Mouse (Mus musculus): ENCODE measurements at regions not wholly inside any gene's neighbourhood (a gene's known extent, or its start where the extent isn't known, plus 50 kb on each side); places are given as distances from the start of the nearest gene placed in this dataset.

DNA sequence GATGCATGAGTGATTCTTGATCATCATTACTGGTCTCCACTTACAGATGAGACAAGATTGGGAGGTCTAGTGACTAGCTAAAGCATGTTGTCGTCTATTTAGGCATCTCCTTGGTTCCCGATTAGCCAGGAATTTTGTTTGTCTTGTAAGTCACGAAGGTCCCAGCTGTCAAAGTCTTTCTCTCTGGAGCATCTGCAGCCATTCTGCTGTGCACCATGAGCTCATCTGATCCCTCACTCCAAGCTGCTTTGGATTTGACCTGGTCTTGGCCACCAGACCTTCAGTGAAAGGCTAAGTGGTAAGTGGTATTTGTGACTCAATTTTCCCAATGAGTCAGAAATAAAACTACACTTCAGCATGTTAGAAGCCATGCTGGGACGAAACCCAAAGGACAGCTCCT lies 53.3 kb upstream of the Creb5 start:
- H3K27ac ChIP-seq (ENCODE audit: control insufficient read depth, low read depth, low read length) = no peak overlapping the region
- no peaks in the 10 kb centered on the region for H3K36me3 ChIP-seq (ENCODE audit: control insufficient read depth in 1 of 2, insufficient read depth in 2 of 2, low read length in 2 of 2)
- H3K4me3 ChIP-seq (ENCODE audit: control insufficient read depth in 1 of 2, insufficient read depth in 1 of 2, low read depth in 2 of 2, low read length in 2 of 2) = no peak overlapping the region
- no peak overlapping the region for H3K9ac ChIP-seq (ENCODE audit: control insufficient read depth, low read depth, low read length, poor library complexity, severe bottlenecking)
- TF ChIP-seq ELF1 (IDR thresholded peaks at IDR 0.05; ENCODE audit: low read depth, low read length) = no peak
- TF ChIP-seq POLR2AphosphoS5 (IDR thresholded peaks at IDR 0.05; ENCODE audit: borderline replicate concordance, low read depth, low read length) = no peak
- no peak for TF ChIP-seq E2F4 (IDR thresholded peaks at IDR 0.05; ENCODE audit: borderline replicate concordance, low read depth, low read length)
- no peak for TF ChIP-seq CHD1 (IDR thresholded peaks at IDR 0.05; ENCODE audit: low read depth, low read length)
- no peak for TF ChIP-seq ZNF384 (IDR thresholded peaks at IDR 0.05; ENCODE audit: low read depth, low read length)
- no peak for TF ChIP-seq ZC3H11A (IDR thresholded peaks at IDR 0.05; ENCODE audit: low read depth, low read length)
- TF ChIP-seq MYB (IDR thresholded peaks at IDR 0.05; ENCODE audit: low read depth, low read length) = no peak
- no peak for TF ChIP-seq MAFK (IDR thresholded peaks at IDR 0.05; ENCODE audit: borderline replicate concordance, low read depth, low read length)
- TF ChIP-seq RCOR1 (IDR thresholded peaks at IDR 0.05; ENCODE audit: low read depth, low read length) = no peak
- TF ChIP-seq ETS1 (IDR thresholded peaks at IDR 0.05; ENCODE audit: low read depth, low read length) = no peak
- no peak for TF ChIP-seq HCFC1 (IDR thresholded peaks at IDR 0.05; ENCODE audit: low read depth, low read length)
- TF ChIP-seq ZMIZ1 (IDR thresholded peaks at IDR 0.05; ENCODE audit: low read depth, low read length) = no peak
- no peak for TF ChIP-seq EP300 (IDR thresholded peaks at IDR 0.05; ENCODE audit: low read depth in 1 of 2, low read length in 2 of 2)
- no peak for TF ChIP-seq TAL1 (IDR thresholded peaks at IDR 0.05; ENCODE audit: low read length)
- no peak for TF ChIP-seq MYC (IDR thresholded peaks at IDR 0.05; ENCODE audit: low read depth, low read length)
- no peak for TF ChIP-seq MAX (IDR thresholded peaks at IDR 0.05; ENCODE audit: low read length)
- TF ChIP-seq USF1 (IDR thresholded peaks at IDR 0.05; ENCODE audit: low read depth, low read length) = no peak
- H3K79me2 ChIP-seq (ENCODE audit: control insufficient read depth, insufficient read depth, low read length, poor library complexity) = no peaks in the 10 kb centered on the region
- H3K4me1 ChIP-seq (ENCODE audit: control insufficient read depth in 1 of 2, insufficient read depth in 2 of 2, low read length in 2 of 2) = no peaks in the 10 kb centered on the region
- H3K27me3 ChIP-seq (ENCODE audit: control insufficient read depth in 1 of 2, insufficient read depth in 2 of 2, low read length in 2 of 2) = no peaks in the 10 kb centered on the region
- H3K9me3 ChIP-seq (replicated peaks; ENCODE audit: insufficient read depth, low read length) = no peaks in the 10 kb centered on the region
- no peak for DNase-seq (ENCODE audit: low read depth, low spot score)

- Histone ChIP-seq H3K9me3 (replicated peaks; ENCODE audit: insufficient read depth, low read length) (no peaks in the 10 kb centered on the region), H3K27ac (ENCODE audit: control insufficient read depth, low read depth, low read length) (no peak overlapping the region), H3K9ac (ENCODE audit: control insufficient read depth, low read depth, low read length, poor library complexity, severe bottlenecking) (no peak overlapping the region), H3K36me3 (ENCODE audit: control insufficient read depth in 1 of 2, insufficient read depth in 2 of 2, low read length in 2 of 2) (no peaks in the 10 kb centered on the region), H3K4me1 (ENCODE audit: control insufficient read depth in 1 of 2, insufficient read depth in 2 of 2, low read length in 2 of 2) (no peaks in the 10 kb centered on the region), H3K27me3 (ENCODE audit: control insufficient read depth in 1 of 2, insufficient read depth in 2 of 2, low read length in 2 of 2) (no peaks in the 10 kb centered on the region), H3K79me2 (ENCODE audit: control insufficient read depth, insufficient read depth, low read length, poor library complexity) (no peaks in the 10 kb centered on the region), H3K4me3 (ENCODE audit: control insufficient read depth in 1 of 2, insufficient read depth in 1 of 2, low read depth in 2 of 2, low read length in 2 of 2) (no peak overlapping the region)
- no peak for TF ChIP-seq SIN3A (IDR thresholded peaks at IDR 0.05; ENCODE audit: low read length)
- TF ChIP-seq ELF1 (IDR thresholded peaks at IDR 0.05; ENCODE audit: low read depth, low read length) = no peak
- no peak for TF ChIP-seq CHD1 (IDR thresholded peaks at IDR 0.05; ENCODE audit: low read depth, low read length)
- TF ChIP-seq CHD2 (IDR thresholded peaks at IDR 0.05; ENCODE audit: low read length) = no peak
- no peak for TF ChIP-seq ZMIZ1 (IDR thresholded peaks at IDR 0.05; ENCODE audit: low read depth, low read length)
- TF ChIP-seq MEF2A (IDR thresholded peaks at IDR 0.05; ENCODE audit: extremely low read depth, insufficient replicate concordance, low read depth, low read length, poor library complexity, severe bottlenecking) = no peak
- TF ChIP-seq KAT2A (conservative IDR thresholded peaks at IDR 0.05; ENCODE audit: low read depth, low read length) = no peak
- TF ChIP-seq ETS1 (IDR thresholded peaks at IDR 0.05; ENCODE audit: low read depth, low read length) = no peak
- TF ChIP-seq GABPA (IDR thresholded peaks at IDR 0.05; ENCODE audit: low read depth, low read length) = no peak
- no peak for TF ChIP-seq SMC3 (IDR thresholded peaks at IDR 0.05; ENCODE audit: low read depth, low read length)
- TF ChIP-seq BHLHE40 (IDR thresholded peaks at IDR 0.05; ENCODE audit: borderline replicate concordance, low read depth, low read length) = no peak
- no peak for TF ChIP-seq RCOR1 (IDR thresholded peaks at IDR 0.05; ENCODE audit: low read depth, low read length)
- TF ChIP-seq NRF1 (IDR thresholded peaks at IDR 0.05; ENCODE audit: insufficient read depth, low read depth, low read length, poor library complexity, severe bottlenecking) = no peak
- TF ChIP-seq JUND (IDR thresholded peaks at IDR 0.05; ENCODE audit: low read depth, low read length) = no peak
- no peak for TF ChIP-seq ZC3H11A (IDR thresholded peaks at IDR 0.05; ENCODE audit: low read depth, low read length)
- TF ChIP-seq MAX (IDR thresholded peaks at IDR 0.05; ENCODE audit: low read length) = no peak
- TF ChIP-seq HCFC1 (IDR thresholded peaks at IDR 0.05; ENCODE audit: low read depth, low read length) = no peak
- no peak for TF ChIP-seq MAFK (IDR thresholded peaks at IDR 0.05; ENCODE audit: borderline replicate concordance, low read depth, low read length)
- no peak for TF ChIP-seq NELFE (IDR thresholded peaks at IDR 0.05; ENCODE audit: low read depth, low read length)
- DNase-seq (ENCODE audit: low read depth, low spot score) = no peak
These were observed 54.5 kb upstream of the Creb5 start for GRCm38 (mm10) chr6:53232616-53233015.
